ENCODE assay signal across 17 mouse cellular contexts in genomic region chr11:14016637-14017036, GRCm38 (mm10).
"Had no signal": no experiment of that assay in that cellular context is flagged by ENCODE, and none has a peak within 500 bp of the region (broad histone marks: within the 10 kb centered on the region; RNA-seq: fewer than 3 reads in every experiment).

No protein-coding gene starts in this region.

- H3K27ac ChIP-seq: neural tube, embryonic 12.5 days; neural tube, embryonic 13.5 days; neural tube, embryonic 15.5 days; stomach, embryonic 15.5 days; stomach, postnatal 0 days had no signal

- H3K9me3 ChIP-seq: neural tube, embryonic 12.5 days; neural tube, embryonic 13.5 days; neural tube, embryonic 15.5 days; stomach, embryonic 15.5 days had no signal

- H3K9ac ChIP-seq: neural tube, embryonic 12.5 days; neural tube, embryonic 13.5 days; neural tube, embryonic 15.5 days; stomach, embryonic 15.5 days had no signal

- H3K4me2 ChIP-seq: neural tube, embryonic 12.5 days; neural tube, embryonic 13.5 days; neural tube, embryonic 15.5 days; stomach, embryonic 15.5 days had no signal

- H3K4me3 ChIP-seq: neural tube, embryonic 12.5 days; neural tube, embryonic 13.5 days; neural tube, embryonic 15.5 days; stomach, embryonic 15.5 days had no signal

- H3K4me1 ChIP-seq: neural tube, embryonic 12.5 days; neural tube, embryonic 13.5 days; neural tube, embryonic 15.5 days; stomach, embryonic 15.5 days had no signal

- DNase-seq: retina, postnatal 1 day; right cerebral cortex, adult 18-20 months; right cerebral cortex, postnatal 14 days; right cerebral cortex, postnatal 25 days; right cerebral cortex, postnatal 4 days; spleen, adult 18-20 months; thymus, adult 18-20 months; thymus, adult 2 months; thymus, postnatal 14 days; thymus, postnatal 25 days; thymus, postnatal 36 days; thymus, postnatal 4 days had no signal

- H3K27me3 ChIP-seq: neural tube, embryonic 12.5 days; neural tube, embryonic 13.5 days; neural tube, embryonic 15.5 days; stomach, embryonic 15.5 days had no signal

- H3K36me3 ChIP-seq: neural tube, embryonic 12.5 days; neural tube, embryonic 13.5 days; neural tube, embryonic 15.5 days; stomach, embryonic 15.5 days had no signal
